Mouse (Mus musculus): ENCODE measurements around the gene Ucp2. TPM values are rescaled to one million over a fixed set of nuclear protein-coding genes. Genes with fewer than 3 reads are reported as not detected.

The Ucp2 gene
- 100 to 1,000 TPM; 851 to 894 TPM for total RNA-seq (2023)

GRCm38 (mm10) chr7:100493117-100493483 is at the start of gene Ucp2:
Gene Ucp2, plus strand, starts transcription at chr7:100493337.

DNA sequence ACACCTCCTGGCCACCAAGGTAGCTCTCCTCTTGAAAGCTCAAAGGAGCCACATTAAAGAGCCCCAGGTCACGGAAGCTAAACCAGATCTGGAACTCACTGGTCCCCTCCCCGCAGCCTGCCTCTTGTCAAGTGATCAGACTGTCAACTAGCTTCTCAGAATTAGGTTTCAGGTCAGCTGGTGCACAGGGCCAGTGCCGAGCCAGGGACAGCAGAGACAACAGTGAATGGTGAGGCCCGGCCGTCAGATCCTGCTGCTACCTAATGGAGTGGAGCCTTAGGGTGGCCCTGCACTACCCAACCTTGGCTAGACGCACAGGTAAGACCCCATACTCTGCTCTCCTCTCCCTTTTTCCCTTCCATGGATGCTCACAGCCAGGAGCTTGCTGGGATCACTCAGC is 20.4 kb upstream of the Ucp2 start, which contains the start of gene Ucp3:
TSS of gene Ucp3 (plus strand) at position 214 of the 400 bp plus-strand sequence.

DNA sequence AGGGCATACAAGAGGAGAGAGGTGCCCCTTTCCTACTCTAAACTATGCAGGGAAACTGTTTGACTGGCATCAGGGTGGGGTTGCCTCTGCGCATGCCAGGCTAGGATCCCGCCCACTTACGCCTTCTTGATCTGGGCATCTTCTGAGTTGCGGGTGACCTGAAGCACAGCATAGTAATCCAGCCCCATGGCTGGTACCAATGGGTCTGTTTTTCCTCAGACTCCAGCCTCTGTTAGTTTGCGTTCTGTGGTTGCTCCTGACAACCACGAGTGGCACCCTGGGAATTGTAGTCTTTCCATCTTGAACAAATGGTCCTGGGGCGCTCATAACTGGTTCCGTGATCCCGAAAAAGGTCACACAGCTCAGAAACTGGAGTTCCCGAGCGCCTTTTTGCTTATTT is 21.4 kb downstream of the Ucp2 start, which contains the start of gene Dnajb13:
TSS of gene Dnajb13 (minus strand) at position 388 of the 400 bp plus-strand sequence.

DNA sequence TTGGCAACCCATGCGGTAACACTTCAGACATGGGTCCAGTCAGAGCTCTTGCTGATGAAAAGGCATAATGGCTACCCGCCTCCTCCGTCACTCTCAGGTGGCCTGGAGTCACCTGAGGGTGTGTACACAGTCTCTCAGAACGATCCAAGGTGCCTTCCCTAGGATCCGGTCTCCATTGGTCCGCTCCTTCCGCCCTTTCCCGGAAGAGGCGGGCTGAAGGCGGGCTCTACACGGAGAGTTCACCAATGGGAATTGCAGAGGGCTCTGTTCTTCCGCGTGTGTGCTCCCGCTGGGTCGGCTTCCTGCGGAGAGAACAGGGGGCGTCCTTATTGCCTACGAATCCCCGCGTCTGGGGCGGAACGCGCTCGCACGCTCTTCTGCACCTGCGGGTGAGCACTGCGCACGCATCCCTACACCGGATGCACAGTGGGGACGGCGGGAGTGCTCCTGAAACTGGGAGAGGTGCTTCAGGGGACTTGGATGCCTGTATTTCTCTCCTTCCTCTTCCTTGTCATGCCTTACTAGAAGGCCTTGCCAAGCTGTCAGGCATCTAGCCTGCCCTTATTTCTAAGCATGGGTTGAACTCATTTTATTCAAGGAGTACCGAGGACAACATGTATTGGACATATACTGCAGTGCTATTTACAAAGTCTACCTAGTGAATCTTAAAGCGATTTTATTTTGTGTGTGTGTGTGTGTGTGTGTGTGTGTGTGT is 43.8 kb downstream of the Ucp2 start, which contains the start of gene Coa4:
TSS of gene Coa4 (plus strand) at position 268 of the 715 bp plus-strand sequence.

Other genes starting within 250 kb of the Ucp2 start
- under 1 TPM in 1 of 2 experiments, not detected in 1; 0.26 TPM for gene P4ha3, start 207.8 kb upstream of the Ucp2 start, total RNA-seq (2023)
- gene C2cd3, start 121.1 kb upstream of the Ucp2 start, total RNA-seq (2023), result 10 to 100 TPM; 66.3 to 70.3 TPM
- 10 to 100 TPM; 30.5 to 38.2 TPM for gene Ppme1, start 121.0 kb upstream of the Ucp2 start, total RNA-seq (2023)
- 1 to 10 TPM in 1 of 2 experiments, under 1 TPM in 1; 0.62 to 1.3 TPM for gene Ucp3, start 20.3 kb upstream of the Ucp2 start, total RNA-seq (2023)
- not detected for gene Dnajb13, start 21.6 kb downstream of the Ucp2 start, total RNA-seq (2023)
- gene Coa4, start 43.7 kb downstream of the Ucp2 start, total RNA-seq (2023), result 1 to 10 TPM; 8.3 to 10.0 TPM
- gene Rab6a, start 114.1 kb downstream of the Ucp2 start, total RNA-seq (2023), result 10 to 100 TPM; 46.1 to 57.2 TPM
- gene Mrpl48, start 115.0 kb downstream of the Ucp2 start, total RNA-seq (2023), result 10 to 100 TPM; 20.9 to 28.4 TPM
- not detected for gene Plekhb1, start 169.1 kb downstream of the Ucp2 start, total RNA-seq (2023)
- 10 to 100 TPM; 48.1 to 52.5 TPM for gene Fam168a, start 213.3 kb downstream of the Ucp2 start, total RNA-seq (2023)

Measured in B cell, adult 67 days (primary cell).